Mouse (Mus musculus) lung, postnatal 10 days (tissue): ENCODE measurements around the gene Trpv4.

ENCODE experiments used
- DNase-seq: peaks from one replicate; pipeline ENCODE4 v3.0.0; 2021

Trpv4 gene

DNA sequence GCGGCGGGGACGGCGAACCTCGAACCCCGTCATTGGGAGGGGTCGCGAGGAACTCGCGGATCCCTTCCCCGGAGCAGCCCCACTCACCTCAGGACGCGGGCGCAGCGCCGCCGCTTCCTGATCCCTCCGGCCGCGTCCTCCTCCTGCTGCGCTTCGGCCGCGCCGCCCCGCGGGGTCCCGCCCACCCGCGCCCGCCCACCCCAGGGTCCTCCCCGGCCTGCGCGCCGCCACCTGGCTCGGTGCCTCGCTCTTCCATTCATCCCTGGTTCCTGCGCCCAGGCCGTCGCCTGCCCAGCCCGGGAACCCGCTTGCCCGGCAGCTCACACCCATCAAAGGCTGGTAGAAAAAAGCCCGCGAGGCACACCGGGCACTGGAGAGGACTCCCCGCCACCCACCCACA, at the start of gene Trpv4:
Gene Trpv4 (minus strand): TSS at position 167 of the 400 bp plus-strand sequence.
- DNase-seq, result no peak

DNA sequence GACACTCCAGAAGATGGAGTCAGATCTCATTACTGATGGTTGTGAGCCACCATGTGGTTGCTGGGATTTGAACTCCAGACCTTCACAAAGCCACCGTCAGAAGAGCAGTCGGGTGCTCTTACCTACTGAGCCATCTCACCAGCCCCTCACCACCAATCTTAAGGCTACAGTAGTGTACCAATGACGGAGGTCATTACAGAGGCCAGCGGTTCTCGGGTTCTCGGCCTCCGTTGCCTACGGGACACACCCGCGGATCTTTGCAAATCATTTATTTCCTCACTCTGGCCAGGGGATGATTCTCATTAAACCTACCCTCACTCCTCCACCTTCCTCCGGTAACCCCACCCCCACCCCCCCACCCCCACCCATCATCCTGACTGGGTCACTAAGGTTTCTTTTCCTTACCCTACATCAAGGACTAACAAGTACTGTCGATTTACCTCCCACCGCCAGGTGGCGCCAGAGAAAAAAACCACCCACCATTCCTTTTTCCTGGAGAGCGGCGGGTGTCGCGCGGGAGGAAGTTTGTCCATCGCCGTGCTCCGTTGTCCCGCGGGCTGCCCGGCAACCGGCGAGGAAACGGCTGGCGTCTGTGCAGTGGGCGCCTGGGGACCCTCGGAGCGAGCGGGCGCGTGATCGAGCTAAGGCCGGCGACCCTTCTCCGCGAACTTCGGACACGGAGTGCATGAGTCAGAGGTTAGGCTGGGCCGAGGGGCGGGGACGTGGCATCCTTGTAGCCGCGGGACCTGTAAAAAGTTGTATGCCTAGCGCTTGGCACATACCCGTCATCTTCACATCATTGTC, 49.2 kb upstream of the Trpv4 start, which contains the start of gene Tchp:
Gene Tchp (plus strand): TSS at position 496 of the 804 bp plus-strand sequence.
- peak; percentile 96 for DNase-seq

DNA sequence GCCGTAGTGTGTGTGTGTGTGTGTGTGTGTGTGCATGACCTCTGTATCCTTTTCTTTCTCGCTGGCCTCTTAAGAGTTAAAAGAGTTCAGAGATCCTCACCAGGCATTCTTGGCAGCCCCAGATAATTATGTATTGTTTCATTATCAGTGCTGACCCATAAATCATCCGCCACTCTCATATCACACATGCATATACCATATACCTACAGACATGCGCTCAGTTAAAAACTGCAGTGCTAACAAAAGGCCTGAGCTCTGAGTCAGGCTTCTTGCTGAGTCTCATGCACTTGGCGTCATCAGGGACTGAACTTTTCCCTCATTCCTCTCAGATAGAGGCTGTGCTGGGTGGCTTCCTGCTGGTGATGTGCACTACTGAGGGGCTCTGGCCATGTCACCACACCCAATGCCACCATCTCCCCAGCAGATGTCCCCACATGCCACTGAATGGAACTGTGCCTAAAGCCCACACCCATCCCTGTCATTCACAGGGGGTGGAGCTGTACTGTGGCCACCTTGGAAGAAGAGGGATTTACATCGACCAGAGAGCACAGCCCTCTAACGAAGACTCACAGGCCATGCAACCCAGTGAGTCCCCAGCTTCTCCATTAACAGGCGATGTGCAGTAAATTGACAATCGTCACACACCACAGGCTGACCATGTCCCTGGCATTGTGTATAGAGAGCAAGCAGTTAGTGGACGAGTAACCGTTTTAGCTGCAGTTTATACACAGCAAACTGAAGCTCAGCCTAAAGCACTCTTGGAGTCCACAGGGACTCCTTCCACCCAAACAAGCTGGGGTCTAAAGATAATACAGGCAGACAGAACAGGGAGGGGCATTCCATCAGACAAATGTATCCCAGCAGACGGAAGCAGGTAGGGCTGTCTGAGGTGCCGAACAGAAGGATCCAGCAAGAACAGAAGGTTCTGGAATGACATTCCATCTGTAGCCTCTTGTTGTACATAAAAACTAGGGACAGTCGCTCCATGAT, 44.5 kb upstream of the Trpv4 start:
- peak; percentile 73 for DNase-seq

DNA sequence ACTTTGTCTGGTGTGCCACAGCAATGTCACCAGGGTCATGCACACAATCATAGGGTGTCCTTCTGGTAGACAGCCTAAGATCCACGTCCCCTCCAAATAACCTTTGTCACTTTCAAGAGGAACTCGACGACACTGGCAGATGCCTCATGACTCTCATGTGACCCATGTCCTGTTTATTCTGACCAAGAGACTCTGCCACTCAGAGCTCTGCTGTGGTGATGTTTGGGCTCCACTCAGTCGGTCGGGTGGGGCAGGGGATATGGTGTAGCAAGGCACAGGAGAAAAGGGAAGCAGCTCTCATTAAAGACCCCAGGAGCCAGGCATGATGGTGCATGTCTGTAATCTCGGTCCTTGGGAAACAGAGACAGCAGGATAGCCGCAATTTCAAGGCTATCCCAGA, 40.8 kb upstream of the Trpv4 start:
- peak; percentile 54 for DNase-seq

DNA sequence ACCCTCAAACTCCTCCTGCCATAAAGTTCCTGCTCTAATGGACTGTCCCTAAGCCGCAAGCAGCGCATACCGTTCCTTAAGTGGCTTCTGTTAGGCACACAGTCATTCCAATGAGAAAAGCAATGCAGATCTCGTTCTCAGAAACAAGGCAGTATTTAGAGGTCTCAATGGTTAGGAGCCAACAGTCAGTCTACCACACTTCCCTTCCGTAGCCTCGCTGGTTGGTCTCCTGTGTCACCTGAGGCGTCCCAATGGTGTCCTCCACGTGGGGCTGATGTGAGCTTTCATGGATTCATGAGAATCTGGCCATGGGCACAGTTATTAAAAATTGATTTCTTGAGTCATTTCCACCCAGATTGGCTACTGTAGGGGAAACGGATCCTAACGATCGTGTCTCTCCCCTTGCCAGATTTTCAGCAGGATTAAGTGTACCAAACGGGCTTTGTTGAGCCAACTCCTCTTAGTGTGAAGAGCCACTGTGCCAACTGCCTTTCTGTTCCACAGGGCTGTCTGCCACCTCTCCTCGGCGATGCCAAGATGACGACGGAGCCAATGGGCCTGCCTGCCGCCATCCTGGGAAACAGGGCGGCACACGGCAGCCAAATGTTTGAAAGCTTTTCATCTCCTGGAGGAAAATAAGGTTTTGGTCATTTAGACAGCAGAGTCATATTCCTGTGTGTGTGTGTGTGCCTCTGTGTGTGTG, 40.0 kb upstream of the Trpv4 start:
- DNase-seq, result no peak

DNA sequence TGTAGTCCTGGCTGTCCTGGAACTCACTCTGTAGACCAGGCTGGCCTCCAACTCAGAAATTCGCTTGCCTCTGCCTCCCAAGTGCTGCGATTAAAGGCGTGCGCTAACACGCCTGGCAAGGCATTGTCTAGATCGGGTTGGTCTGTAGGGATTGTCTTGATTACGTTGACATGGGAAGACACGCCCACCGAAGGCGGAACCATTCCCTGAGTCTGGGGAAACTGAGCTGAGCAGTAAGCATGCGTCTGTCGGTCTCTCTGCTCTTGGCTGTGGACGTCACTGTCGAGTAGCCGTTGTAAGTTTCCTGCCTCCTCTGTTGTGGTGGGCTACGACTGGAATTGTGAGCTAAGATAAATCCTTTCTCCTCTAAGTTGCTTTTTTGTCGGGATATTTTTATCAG, 38.7 kb upstream of the Trpv4 start:
- no peak for DNase-seq

DNA sequence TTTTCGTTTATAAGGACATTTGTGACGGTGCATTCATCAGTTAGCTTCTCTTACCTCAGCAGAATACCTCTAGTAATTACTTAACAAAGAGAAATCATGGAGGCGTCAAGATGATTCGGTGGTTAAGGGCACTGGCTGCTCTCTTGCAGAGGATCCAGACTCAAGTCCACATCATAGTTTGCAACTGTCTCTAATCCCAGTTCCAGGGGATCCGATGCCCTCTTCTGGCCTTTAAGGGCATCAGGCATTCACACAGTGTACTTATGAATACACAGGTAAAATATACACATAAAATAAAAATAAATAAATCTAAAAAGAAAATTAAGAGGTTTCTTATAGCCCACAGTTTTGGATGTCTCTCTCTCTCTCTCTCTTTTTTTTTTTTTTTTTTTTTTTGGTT, 37.6 kb upstream of the Trpv4 start:
- no peak for DNase-seq

DNA sequence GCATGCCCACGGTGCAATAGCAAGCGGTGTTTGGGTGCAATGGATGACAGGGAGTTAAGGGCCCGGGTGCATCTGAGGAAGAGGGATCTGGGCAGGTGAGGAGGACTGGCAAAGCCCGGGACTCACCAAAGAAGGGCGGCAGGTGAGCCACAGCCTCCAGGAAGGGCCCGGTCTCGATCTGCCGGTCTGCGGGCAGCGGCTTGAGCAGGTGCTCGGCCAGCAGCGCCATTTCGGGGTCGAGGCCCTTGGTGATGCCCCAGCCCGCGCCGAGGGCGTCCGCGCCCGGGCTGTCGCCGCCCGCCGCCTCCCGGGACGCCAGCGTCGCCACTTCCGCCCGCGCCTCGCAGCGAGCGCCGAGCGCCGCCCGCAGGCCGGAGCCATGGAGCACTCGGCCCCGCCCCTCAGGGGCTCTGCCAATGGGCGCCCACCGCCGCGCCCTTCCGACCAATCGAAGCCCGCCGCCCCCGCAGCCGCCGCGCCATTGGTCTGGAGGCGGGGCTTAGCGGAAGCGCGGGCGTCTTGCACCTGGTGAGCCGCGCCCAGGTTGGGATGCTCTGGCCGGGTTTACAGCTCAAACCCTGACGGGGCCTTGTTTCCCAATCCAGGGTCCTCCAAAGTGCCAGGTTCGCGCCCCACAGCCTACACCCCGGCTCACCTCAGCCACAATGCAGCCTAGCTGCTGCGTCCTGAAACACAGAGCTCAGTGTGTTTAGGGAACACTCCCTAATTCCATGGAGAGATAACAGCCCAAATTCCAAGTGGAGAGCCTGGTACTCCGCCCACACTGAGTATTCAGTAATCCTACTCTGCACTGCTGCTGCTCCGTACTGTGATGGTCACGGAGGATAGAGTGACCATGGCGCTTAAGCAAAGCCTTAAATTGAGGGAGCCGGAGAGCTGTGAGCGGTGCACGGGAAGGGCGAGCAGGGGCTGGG, 32.7 kb upstream of the Trpv4 start, which contains the start of gene Gltp:
Gene Gltp (minus strand): TSS at position 352 of the 935 bp plus-strand sequence.
- peak; percentile 95 for DNase-seq

DNA sequence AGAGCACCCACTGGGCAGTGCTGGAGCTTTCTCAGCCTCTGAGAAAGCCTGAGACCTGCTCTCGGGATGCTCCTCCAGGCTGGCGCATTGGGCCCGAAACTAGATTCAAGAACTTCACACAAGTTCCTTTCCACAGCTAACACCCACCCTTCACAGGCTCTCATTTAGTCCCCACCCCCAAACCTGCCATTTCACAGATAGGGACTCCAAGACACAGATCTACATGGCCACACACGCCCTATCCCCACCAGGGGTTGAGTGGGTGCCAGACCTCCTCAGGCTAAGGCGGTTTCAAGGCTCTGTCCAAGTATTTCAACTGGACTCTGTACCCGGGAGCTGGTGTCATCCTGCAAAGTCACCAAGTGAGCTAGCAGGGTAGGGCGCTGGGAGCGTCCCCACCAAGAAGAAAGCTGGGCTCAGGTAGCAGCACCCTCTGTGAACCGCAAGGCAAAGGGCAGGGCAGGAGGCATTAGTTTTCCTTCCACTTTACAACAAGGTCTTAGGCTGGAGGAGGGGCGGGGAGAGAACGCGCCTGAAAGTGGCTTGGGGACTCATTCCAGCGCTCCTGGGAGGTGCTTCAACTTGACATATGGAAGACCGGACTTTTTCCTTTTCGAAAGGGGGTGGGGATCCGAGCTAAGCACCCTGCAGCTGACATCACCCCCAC, 31.6 kb upstream of the Trpv4 start:
- peak; percentile 58 for DNase-seq

DNA sequence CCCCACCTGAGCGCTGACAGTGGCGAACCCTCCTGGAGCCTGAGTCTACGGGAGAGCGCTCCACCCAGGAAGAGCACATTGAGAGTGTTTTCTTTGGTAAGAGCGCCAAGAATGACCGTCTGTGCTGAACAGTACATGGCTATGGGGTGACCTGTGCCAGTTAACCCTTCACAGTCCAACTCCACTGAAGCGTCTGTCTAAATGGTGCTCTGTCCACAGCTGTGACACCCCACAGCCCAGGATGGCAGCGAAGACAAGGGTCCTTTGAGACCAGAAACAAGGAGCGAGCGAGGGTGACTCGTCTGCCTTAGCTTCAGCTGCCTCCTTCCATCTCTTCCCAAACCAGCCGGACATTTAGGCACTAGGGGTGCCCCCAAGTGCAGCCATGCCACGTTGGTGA, 30.5 kb upstream of the Trpv4 start:
- no peak for DNase-seq

DNA sequence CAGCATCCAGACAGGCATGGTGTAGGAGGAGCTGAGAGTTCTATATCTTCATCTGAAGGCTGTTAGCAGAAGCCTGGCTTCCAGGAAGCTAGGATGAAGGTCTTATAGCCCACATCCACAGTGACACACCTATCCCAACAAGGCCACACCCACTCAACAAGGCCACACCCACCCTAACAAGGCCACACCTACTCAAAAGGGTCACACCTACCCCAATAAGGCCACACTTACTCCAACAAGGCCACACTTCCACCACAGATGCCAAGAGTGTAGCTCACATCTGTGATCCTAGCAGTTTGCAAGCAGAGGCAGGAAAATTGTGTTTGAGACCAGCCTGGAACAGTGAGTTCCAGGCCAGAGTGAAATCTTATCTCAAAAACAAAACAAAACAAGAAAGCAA, 29.7 kb upstream of the Trpv4 start:
- DNase-seq, result peak; percentile 29

DNA sequence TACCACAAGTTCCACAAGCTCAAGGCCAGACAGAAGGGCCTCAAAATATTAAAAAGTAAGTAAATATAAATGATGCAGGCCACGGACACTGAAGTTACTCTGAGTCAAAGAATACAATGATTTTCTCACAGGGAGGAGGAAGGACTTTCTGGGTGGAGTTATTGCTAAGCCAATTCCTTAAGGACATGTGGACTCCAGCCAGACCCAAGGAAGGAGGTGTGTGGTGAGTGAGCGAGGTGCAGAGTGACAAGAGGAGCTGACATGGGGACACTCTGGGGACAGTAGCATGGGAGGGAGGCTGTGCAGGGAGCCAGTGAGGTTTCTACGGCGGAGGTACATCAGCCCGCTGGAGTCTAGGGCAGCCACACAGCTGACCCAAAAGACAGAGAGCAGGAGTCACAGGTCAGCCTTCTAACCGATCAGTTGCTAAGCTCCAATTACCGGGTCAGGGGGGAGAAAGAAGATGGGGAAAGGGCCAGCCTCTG, 28.5 kb upstream of the Trpv4 start:
- DNase-seq, result peak; percentile 37

DNA sequence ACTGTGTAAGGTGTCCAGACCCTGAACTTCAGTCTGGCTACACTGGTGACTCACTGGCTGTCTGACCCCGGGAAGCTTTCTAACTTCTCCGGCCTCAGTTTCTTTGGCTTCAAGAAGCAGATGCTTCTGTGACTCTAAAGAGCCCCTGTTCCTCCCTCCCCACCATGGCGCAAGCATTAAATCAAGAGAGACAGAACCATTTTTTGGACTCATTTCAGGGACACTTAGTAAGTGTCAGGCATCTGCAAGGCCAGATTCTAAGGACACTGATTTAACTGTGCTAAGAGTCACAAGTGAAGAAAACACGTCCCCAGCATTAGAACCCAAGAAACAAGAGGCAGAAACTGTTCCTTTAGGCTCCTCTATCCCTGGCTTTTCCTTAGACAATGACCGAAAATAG, 27.8 kb upstream of the Trpv4 start:
- no peak for DNase-seq

DNA sequence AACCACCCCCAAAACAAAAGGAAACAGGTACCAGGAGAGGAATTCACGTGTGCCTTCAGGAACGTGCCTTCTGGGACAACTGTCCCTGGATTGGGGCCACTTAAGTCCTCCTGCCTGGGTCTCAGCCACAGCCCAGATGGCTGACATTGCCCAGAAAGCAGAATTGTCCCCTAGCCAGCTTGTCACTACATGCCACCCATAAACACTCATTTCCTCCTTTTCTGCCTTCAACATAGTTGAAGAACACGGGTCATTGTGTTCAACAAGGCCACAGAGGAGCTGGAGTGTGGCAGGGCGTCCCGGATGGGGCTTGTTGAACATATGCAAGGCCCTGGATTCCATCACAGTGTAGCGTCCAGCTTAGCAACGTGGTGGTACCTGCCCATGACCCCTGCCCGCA, 23.5 kb upstream of the Trpv4 start:
- peak; percentile 69 for DNase-seq

DNA sequence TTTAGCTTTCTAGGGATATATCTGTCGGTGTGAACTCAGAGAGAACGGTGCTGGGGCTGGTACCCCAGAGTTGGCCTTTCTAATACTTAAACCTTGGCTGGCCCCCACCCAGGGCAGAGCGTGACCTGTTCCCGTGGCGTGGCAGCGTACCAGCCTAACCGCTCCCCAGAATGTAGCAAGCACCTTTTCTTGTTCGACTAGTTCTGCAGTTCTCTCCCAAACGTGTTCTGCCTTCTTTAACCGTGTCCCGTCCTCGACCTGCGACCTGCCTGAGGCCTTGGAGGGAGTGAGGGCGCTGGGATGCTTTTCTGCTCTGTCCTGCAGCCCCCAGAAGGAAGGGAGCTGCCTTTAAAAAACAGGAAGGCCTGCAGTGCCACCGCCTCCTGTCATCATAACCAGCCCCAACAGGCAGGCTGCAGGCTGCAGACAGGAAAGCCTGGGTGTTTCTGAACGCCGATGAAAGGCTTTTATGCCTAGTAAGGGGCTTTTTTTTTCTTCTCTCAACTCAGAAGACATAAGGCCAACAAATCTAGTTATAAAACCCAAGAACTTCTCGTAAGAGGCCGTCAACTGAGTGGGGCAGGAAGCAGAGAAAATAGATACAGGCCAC, 22.6 kb upstream of the Trpv4 start:
- DNase-seq, result peak; percentile 35

DNA sequence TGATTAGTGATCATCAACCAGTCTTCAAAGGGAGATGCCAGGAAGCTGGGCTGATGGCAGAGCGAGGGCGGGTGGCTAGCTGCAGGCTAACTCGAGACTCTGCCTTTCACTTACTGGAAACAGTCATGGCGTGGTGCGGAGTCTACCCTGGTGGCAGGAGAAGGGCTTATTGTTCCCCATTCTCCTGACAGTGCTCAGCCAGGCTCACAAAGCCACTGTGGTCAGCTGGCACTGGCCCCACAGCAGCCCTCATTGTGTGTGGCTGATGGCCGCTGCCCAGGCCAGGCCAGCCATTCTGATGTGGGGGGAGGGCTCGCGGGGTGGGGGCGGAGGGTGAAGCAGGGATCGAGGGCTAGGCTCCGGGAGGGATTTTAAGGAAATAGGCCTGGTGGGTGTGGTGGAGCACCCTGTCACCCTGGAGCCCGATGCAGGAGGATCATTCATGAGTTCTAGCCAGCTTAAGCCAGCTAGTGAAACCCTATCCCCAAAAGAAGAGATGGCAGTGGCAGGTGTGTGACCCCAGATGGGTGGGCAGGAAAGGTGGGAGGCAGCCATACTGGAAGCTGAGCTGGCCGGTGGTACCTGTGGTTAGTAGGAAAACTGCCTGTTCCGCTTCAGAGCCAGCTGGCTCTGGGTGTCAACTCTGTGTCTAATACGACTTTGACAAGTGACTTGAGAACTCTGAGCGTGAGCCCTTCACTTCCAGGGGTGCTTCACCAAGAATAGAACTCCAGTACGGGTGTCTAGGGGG, 21.8 kb upstream of the Trpv4 start:
- peak; percentile 19 for DNase-seq

DNA sequence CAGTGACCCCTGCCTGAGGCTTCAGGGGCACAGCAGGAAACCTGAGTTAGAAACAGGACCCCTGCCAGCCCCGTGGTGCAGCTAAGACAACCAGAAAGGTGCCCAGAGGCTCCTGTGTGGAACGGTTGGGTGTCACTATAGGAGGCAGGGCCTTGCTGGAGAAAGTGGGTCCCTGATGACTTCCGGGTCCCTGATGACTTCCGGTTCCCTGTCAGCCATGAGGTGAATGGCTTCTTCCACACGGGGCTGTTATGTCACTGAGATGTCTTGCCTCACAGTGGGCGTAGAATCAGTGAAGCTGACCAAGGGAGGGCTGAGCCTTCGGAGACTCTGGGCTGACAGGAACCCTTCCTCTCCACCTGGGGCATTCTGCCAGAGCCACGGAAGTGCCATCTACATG, 16.4 kb upstream of the Trpv4 start:
- no peak for DNase-seq

DNA sequence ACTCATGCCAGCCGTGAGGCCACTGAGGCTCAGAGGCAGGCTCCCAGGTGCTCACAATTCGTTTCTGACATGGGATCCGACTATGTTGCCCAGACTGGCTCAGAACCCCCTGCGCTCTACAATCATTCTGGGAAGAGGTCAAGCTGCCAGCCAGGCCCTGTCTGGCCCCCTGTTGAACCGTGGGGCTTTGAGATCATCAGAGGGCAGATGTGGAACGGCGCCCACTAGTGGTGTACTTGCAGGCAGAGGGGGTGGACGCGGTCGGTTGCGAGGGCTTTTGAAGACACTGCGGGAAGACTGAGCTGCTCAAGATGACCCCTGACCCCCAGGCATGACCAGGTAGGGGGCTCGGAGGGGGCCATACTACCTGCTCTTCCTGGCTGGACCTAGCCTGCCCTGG, 14.9 kb upstream of the Trpv4 start:
- no peak for DNase-seq

DNA sequence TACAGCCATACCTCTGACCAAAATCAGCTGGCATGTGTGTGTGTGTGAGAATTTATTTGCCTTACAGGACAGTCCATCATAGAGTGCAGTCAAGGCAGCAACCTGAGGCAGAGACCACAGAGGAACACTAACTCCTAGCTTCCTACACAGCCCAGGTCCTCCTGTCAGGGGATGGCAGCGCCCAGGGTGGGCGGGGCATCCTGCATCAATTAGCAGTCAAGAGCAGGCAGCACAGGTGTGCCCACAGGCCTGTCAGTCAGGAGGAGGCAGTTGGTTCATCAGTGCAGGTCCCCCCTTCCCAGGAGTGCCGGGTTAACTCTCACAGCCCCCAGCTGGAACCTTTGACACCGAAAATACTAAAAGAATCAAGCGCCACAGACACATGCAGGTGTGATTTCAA, 10.8 kb upstream of the Trpv4 start:
- no peak for DNase-seq
